8 mouse cellular contexts compared by ENCODE assay signal in genomic region chr7:31059108-31059507, GRCm38 (mm10). TPM values are rescaled to one million over a fixed set of nuclear protein-coding genes. Genes with fewer than 3 reads are reported as not detected.
DNase-seq lines count a peak whose midpoint lies in the region; ATAC-seq and TF ChIP-seq lines count a peak whose summit lies in the region.

Gene Lgi4 (plus strand): TSS chr7:31059342.

- no peaks in the 10 kb centered on the region for H3K36me3 ChIP-seq in embryonic facial prominence, embryonic 10.5 days (replicated peaks)
- no peaks in the 10 kb centered on the region for H3K36me3 ChIP-seq in kidney, adult 2 months (ENCODE audit: control insufficient read depth, insufficient read depth, low read length)
- no peaks in the 10 kb centered on the region for H3K36me3 ChIP-seq in limb, embryonic 10.5 days
- no peaks in the 10 kb centered on the region for H3K36me3 ChIP-seq in midbrain, embryonic 14.5 days (ENCODE audit: control insufficient read depth, insufficient read depth, low read length)

- H3K27me3 ChIP-seq in embryonic facial prominence, embryonic 10.5 days (replicated peaks; ENCODE audit: low read depth, poor library complexity, severe bottlenecking) = peaks cover 16% of the 10 kb centered on the region
- H3K27me3 ChIP-seq in kidney, adult 2 months (replicated peaks; ENCODE audit: control insufficient read depth, insufficient read depth, low read length) = no peaks in the 10 kb centered on the region
- H3K27me3 ChIP-seq in limb, embryonic 10.5 days (ENCODE audit: low read depth, poor library complexity, severe bottlenecking) = peaks cover 11% of the 10 kb centered on the region
- H3K27me3 ChIP-seq in midbrain, embryonic 14.5 days (ENCODE audit: control insufficient read depth, insufficient read depth, low read length) = peaks cover under 1% of the 10 kb centered on the region; the same call in 1 of the 2 replicates

- TF ChIP-seq CTCF in kidney, adult 2 months (conservative IDR thresholded peaks at IDR 0.05; ENCODE audit: insufficient read depth, insufficient read length, low read depth, low read length) = peak; percentile 95

- no peak for TF ChIP-seq POLR2A in kidney, adult 2 months (IDR thresholded peaks at IDR 0.05; ENCODE audit: low read depth, low read length)

- peak; percentile 71 for DNase-seq in 3T3-L1 (ENCODE audit: low read depth, low spot score)
- peak; percentile 90 for DNase-seq in adrenal gland, adult 2 months
- DNase-seq in embryonic facial prominence, embryonic 10.5 days (ENCODE audit: low spot score) = peak; percentile 88
- peak; percentile 88 for DNase-seq in gastrocnemius, postnatal 4 days (ENCODE audit: low spot score in 2 of 2)
- peak; percentile 81 for DNase-seq in kidney, adult 2 months
- peak; percentile 91 for DNase-seq in limb, embryonic 10.5 days (ENCODE audit: low spot score)
- peak; percentile 66 for DNase-seq in midbrain, embryonic 14.5 days
- peak; percentile 40 to 71 for DNase-seq in spleen, postnatal 14 days (ENCODE audit: low spot score in 2 of 2)

- H3K4me1 ChIP-seq in embryonic facial prominence, embryonic 10.5 days = peaks cover 33% of the 10 kb centered on the region
- H3K4me1 ChIP-seq in kidney, adult 2 months (ENCODE audit: control insufficient read depth, insufficient read depth, low read length) = no peaks in the 10 kb centered on the region
- H3K4me1 ChIP-seq in limb, embryonic 10.5 days = peaks cover 22% of the 10 kb centered on the region
- no peaks in the 10 kb centered on the region for H3K4me1 ChIP-seq in midbrain, embryonic 14.5 days (ENCODE audit: control insufficient read depth, insufficient read depth, low read length)

- peak within 1 kb of the TSS; percentile 60 for H3K27ac ChIP-seq in embryonic facial prominence, embryonic 10.5 days (replicated peaks)
- H3K27ac ChIP-seq in kidney, adult 2 months (ENCODE audit: insufficient read depth, low read depth, low read length) = no peak within 1 kb of the TSS
- peak within 1 kb of the TSS; percentile 46; the same call in 1 of the 2 replicates for H3K27ac ChIP-seq in limb, embryonic 10.5 days
- no peak within 1 kb of the TSS for H3K27ac ChIP-seq in midbrain, embryonic 14.5 days (replicated peaks; ENCODE audit: low read depth, low read length)

- ATAC-seq in midbrain, embryonic 14.5 days (ENCODE audit: low FRiP score, low TSS enrichment) = peak; percentile 40; the same call in 1 of the 2 replicates

- no peak within 1 kb of the TSS for H3K4me2 ChIP-seq in midbrain, embryonic 14.5 days (ENCODE audit: low read length)

- H3K4me3 ChIP-seq in embryonic facial prominence, embryonic 10.5 days = no peak within 1 kb of the TSS
- H3K4me3 ChIP-seq in kidney, adult 2 months (ENCODE audit: insufficient read depth, low read depth, low read length) = no peak within 1 kb of the TSS
- H3K4me3 ChIP-seq in limb, embryonic 10.5 days = no peak within 1 kb of the TSS
- no peak within 1 kb of the TSS for H3K4me3 ChIP-seq in midbrain, embryonic 14.5 days (replicated peaks; ENCODE audit: low read depth, low read length)

- H3K9me3 ChIP-seq in embryonic facial prominence, embryonic 10.5 days = no peaks in the 10 kb centered on the region
- H3K9me3 ChIP-seq in limb, embryonic 10.5 days (replicated peaks) = no peaks in the 10 kb centered on the region
- no peaks in the 10 kb centered on the region for H3K9me3 ChIP-seq in midbrain, embryonic 14.5 days (ENCODE audit: control insufficient read depth, low read length)

- no peak within 1 kb of the TSS for H3K9ac ChIP-seq in midbrain, embryonic 14.5 days (replicated peaks; ENCODE audit: low read length)

- 2% methylated on average over 2 of the region's 2 CpGs for WGBS in embryonic facial prominence, embryonic 10.5 days
- 2% methylated on average over 2 of the region's 2 CpGs for WGBS in kidney, adult 2 months
- 7% methylated on average over 2 of the region's 2 CpGs for WGBS in limb, embryonic 10.5 days
- 6% methylated on average over 2 of the region's 2 CpGs for WGBS in midbrain, embryonic 14.5 days

RNA-seq across cellular contexts. Expression of gene Lgi4, which starts in this region (rescaled TPM):
- total RNA-seq in adrenal gland, adult 2 months (2021) = 1 to 10 TPM; 2.2 to 6.5 TPM
- polyA plus RNA-seq in adrenal gland, adult 2 months (2012; rRNA removed) = 3.3 and 6.2 TPM in 2 replicates
- polyA plus RNA-seq in embryonic facial prominence, embryonic 10.5 days (2016; fragmentation: Nextera tagmentation; extraction: Ambion mirVana) = 2.5 and 2.8 TPM in 2 replicates
- total RNA-seq in gastrocnemius, postnatal 4 days (2021) = 1 to 10 TPM; 7.9 to 9.6 TPM
- 0.99 and 2.2 TPM in 2 replicates for polyA plus RNA-seq in kidney, adult 2 months (2012; rRNA removed)
- polyA plus RNA-seq in limb, embryonic 10.5 days (2016; fragmentation: Nextera tagmentation; extraction: Ambion mirVana) = 0.13 and 0.16 TPM in 2 replicates
- polyA plus RNA-seq in midbrain, embryonic 14.5 days (2014; fragmentation: Nextera tagmentation; extraction: Ambion mirVana) = 0.16 and 0.17 TPM in 2 replicates

Comparison
In these comparisons a context has a peak if more than half of its experiments do, and no peak if none do; other contexts are left out.
1. Peak in DNase-seq and H3K27ac ChIP-seq in limb, embryonic 10.5 days; RNA of the gene not detected or under 1 TPM.
2. Peak in DNase-seq and ATAC-seq in midbrain, embryonic 14.5 days; RNA of the gene not detected or under 1 TPM.